Mouse (Mus musculus): ENCODE measurements at regions not wholly inside any gene's neighbourhood (a gene's known extent, or its start where the extent isn't known, plus 50 kb on each side); places are given as distances from the start of the nearest gene placed in this dataset. TPM values are rescaled to one million over a fixed set of nuclear protein-coding genes. Genes with fewer than 3 reads are reported as not detected.

Small RNA genes in the stretch of these regions (microRNA-seq; reads per million reads assigned to microRNA genes)
- gene Gm44303 (ENCODE audit: borderline number of aligned reads) = not detected
